Mouse (Mus musculus): Measurements from ENCODE around the gene Rlf. TPM values are rescaled to one million over a fixed set of nuclear protein-coding genes. Genes with fewer than 3 reads are reported as not detected.

Rlf gene
- total RNA-seq, 2 experiments from 2014 or later, result 6.9 to 7.4 TPM

GRCm38 (mm10) chr4:121163501-121164030, 51.3 kb downstream of the Rlf start:
- no peak for DNase-seq

GRCm38 (mm10) chr4:121109126-121109525, 105.8 kb downstream of the Rlf start, which contains the start of gene Tmco2:
Tmco2 (minus strand) TSS chr4:121109226.
- DNase-seq, result no peak

GRCm38 (mm10) chr4:121103304-121103703, 111.6 kb downstream of the Rlf start:
- no peak for DNase-seq

GRCm38 (mm10) chr4:121097650-121098378, 117.1 kb downstream of the Rlf start, which contains the start of gene Zmpste24:
Zmpste24 (minus strand) TSS chr4:121098241.
- DNase-seq, result peak; percentile 75

Other genes starting within 250 kb of the Rlf start
- 10 to 100 TPM; 14.5 to 15.9 TPM for gene Smap2, start 197.8 kb downstream of the Rlf start, total RNA-seq (2021)
- under 1 TPM; 0.40 to 0.41 TPM for gene Col9a2, start 175.7 kb downstream of the Rlf start, total RNA-seq (2021)
- 10 to 100 TPM; 16.1 to 17.2 TPM for gene Zmpste24, start 116.8 kb downstream of the Rlf start, total RNA-seq (2021)
- gene Tmco2, start 105.9 kb downstream of the Rlf start, total RNA-seq (2021), result not detected
- not detected for gene Gm12888, start 109.8 kb upstream of the Rlf start, total RNA-seq (2021)
- not detected for gene Gm12886, start 208.0 kb upstream of the Rlf start, total RNA-seq (2021)

Data from gastrocnemius, postnatal 25 days (tissue).